Mouse (Mus musculus) liver, embryonic 11.5 days (tissue): ENCODE results near the gene Dusp2. TPM values are rescaled to one million over a fixed set of nuclear protein-coding genes. Genes with fewer than 3 reads are reported as not detected.

Source experiments
- ATAC-seq: fragments of 200-750 bp; cut with Nextera tagmentation; replicated peaks from 2 replicates; pipeline ENCODE4 v1.8.0; 2017; ENCODE audit warnings: moderate number of reproducible peaks, mild to moderate bottlenecking, moderate TSS enrichment, moderate library complexity; ENCODE audit not compliant: low FRiP score
- DNase-seq: peaks from one replicate; pipeline ENCODE4 v3.0.0-alpha.2; 2017; ENCODE audit warnings: low spot score
- H3K27ac ChIP-seq: fragments of 300-500 bp; sonication (generic); 2 replicates; pipeline ENCODE4 v1.5.1; 2014; ENCODE audit warnings: mild to moderate bottlenecking, low read depth, low read length, control low read depth
- H3K27me3 ChIP-seq: fragments of 300-500 bp; sonication (generic); replicated peaks from 2 replicates; pipeline ENCODE4 v1.6.1; 2014; ENCODE audit warnings: low read length, mixed read lengths; ENCODE audit not compliant: control insufficient read depth, insufficient read depth
- H3K36me3 ChIP-seq: fragments of 300-500 bp; sonication (generic); 2 replicates; pipeline ENCODE4 v1.6.1; 2014; ENCODE audit warnings: mild to moderate bottlenecking, low read length, moderate library complexity, mixed read lengths; ENCODE audit not compliant: control insufficient read depth, insufficient read depth
- H3K4me1 ChIP-seq: fragments of 300-500 bp; sonication (generic); replicated peaks from 2 replicates; pipeline ENCODE4 v1.6.1; 2014; ENCODE audit warnings: low read length, mixed read lengths; ENCODE audit not compliant: control insufficient read depth, insufficient read depth
- H3K4me2 ChIP-seq: fragments of 300-500 bp; sonication (generic); 2 replicates; pipeline ENCODE4 v1.6.1; 2014; ENCODE audit warnings: mild to moderate bottlenecking, control low read depth, moderate library complexity
- H3K4me3 ChIP-seq: fragments of 300-500 bp; sonication (generic); 2 replicates; pipeline ENCODE4 v1.5.1; 2014; ENCODE audit warnings: low read depth, low read length, control low read depth
- H3K9ac ChIP-seq: fragments of 300-500 bp; sonication (generic); 2 replicates; pipeline ENCODE4 v1.6.1; 2014; ENCODE audit warnings: low read depth, low read length, control low read depth
- H3K9me3 ChIP-seq: fragments of 300-500 bp; sonication (generic); 2 replicates; pipeline ENCODE4 v1.6.1; 2016; ENCODE audit warnings: low read length, inconsistent platforms, mixed read lengths; ENCODE audit not compliant: control insufficient read depth
- WGBS: fragments of 180-500 bp; shearing (Covaris S2); extraction: QIAGEN DNeasy Blood & Tissue Kit; methylation state at CpG from one replicate; pipeline ENCODE4 v1.1.7; 2014; 5-methylcytosine and 5-hydroxymethylcytosine counted together
- polyA plus RNA-seq: library from polyadenylated mRNA; unstranded; fragments of >200 nt; fragmentation: Nextera tagmentation; extraction: Ambion mirVana; gene quantifications from 2 replicates; pipeline ENCODE4 v1.2.1, GENCODE M21; 2014

Dusp2 gene
- polyA plus RNA-seq, 1 experiment from 2014 or later: 8.8 TPM

DNA sequence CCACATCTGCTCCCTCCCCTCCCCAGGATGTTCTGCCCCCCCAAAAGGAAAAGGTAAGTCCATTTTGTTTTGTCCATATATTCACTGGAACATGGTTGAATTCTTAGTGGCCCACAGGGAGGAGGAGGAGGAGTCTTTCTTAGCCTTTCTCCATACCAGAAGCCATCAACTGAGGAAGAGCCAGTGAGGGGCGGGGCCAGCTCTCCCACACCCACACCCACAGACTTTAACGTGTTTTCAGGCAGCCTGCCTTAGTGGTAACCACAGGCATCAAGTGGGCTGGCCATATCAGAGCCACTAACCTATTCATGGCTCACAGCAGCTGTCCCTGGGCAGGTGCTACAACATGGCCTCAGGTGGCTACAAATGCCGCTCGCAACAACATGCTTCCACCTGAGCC is 2.9 kb downstream of the Dusp2 start:
- H3K4me3 ChIP-seq: no peak overlapping the region
- no peaks in the 10 kb centered on the region for H3K36me3 ChIP-seq
- no peak for DNase-seq
- H3K4me2 ChIP-seq: no peak overlapping the region
- 66% methylated on average over 4 of the region's 4 CpGs for WGBS
- no peak overlapping the region for H3K27ac ChIP-seq
- ATAC-seq: no peak
- H3K9me3 ChIP-seq: no peaks in the 10 kb centered on the region
- H3K4me1 ChIP-seq: peaks cover 27% of the 10 kb centered on the region
- H3K27me3 ChIP-seq: peaks cover 5% of the 10 kb centered on the region
- no peak overlapping the region for H3K9ac ChIP-seq

DNA sequence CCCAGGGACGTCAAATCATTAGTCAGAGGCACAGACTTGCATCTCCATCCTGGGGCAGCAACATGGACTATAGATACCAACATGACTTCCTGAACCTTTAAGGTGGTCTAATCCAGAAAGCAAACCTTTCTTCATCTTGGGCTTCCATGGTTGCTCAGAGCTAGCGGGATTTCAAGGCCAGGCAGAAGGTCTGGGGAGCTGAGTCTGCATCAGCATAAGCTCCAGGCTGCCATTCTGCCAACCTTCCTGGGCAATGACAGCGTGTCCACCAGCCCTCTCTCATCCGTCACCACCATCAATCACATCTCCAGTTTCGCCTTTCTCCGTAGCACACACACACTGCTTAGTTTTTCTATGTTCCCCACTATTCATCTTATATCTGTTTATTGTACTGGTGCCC is 3.3 kb downstream of the Dusp2 start:
- H3K4me3 ChIP-seq: no peak overlapping the region
- H3K4me2 ChIP-seq: no peak overlapping the region
- DNase-seq: no peak
- H3K36me3 ChIP-seq: no peaks in the 10 kb centered on the region
- no peak overlapping the region for H3K9ac ChIP-seq
- WGBS: 74% methylated on average over 6 of the region's 6 CpGs
- H3K27me3 ChIP-seq: peaks cover 5% of the 10 kb centered on the region
- peaks cover 23% of the 10 kb centered on the region for H3K4me1 ChIP-seq
- ATAC-seq: no peak
- no peak overlapping the region for H3K27ac ChIP-seq
- H3K9me3 ChIP-seq: no peaks in the 10 kb centered on the region

DNA sequence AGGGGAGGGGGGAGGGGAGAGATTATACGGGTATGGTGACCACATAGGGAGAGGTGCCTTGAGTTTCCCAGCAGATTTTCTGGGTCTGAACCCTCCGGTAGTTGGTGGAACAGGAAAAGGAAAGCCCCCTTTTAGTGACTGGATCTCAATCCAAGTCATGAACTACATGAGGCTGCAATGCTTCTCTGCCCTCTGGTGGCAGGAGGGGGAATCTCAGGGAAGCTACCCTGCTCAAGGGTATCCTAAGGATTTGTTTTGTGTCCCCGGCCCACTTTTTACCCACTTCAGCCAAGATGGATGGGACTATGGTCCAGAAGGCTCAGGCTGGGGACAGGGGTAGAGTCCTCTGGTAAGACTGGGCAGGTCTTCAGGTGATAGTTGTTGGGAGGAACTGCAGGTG is 5.2 kb downstream of the Dusp2 start:
- Histone ChIP-seq H3K4me1 (peaks cover 9% of the 10 kb centered on the region), H3K27ac (no peak overlapping the region), H3K27me3 (no peaks in the 10 kb centered on the region; the same call in 1 of the 2 replicates), H3K9me3 (no peaks in the 10 kb centered on the region), H3K36me3 (no peaks in the 10 kb centered on the region), H3K9ac (no peak overlapping the region), H3K4me2 (no peak overlapping the region), H3K4me3 (no peak overlapping the region)
- no peak for DNase-seq
- 18% methylated on average over 3 of the region's 3 CpGs for WGBS
- ATAC-seq: no peak

DNA sequence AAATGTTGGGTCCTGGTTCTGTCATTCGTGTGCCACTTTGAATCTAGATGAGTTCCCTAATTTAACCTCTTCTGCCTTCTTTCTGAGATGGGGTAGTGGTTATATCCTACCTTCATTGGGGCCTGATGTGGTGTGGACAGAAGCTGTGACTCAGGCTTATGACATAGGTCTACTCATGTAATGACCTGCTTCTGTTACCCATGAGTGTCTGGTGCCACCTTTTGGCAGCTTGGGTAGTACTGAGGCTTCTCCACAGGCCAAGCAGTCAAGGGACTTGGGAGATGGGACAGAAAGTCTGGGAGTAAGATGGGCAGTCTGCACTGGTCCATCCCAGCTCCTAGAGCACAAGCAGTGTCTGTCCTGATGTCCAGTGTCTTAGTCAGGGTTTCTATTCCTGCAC is 10.4 kb downstream of the Dusp2 start:
- Histone ChIP-seq H3K9me3 (no peaks in the 10 kb centered on the region), H3K36me3 (no peaks in the 10 kb centered on the region), H3K4me3 (no peak overlapping the region), H3K27ac (no peak overlapping the region), H3K9ac (no peak overlapping the region), H3K4me2 (no peak overlapping the region), H3K4me1 (no peaks in the 10 kb centered on the region), H3K27me3 (peaks cover 3% of the 10 kb centered on the region)
- no peak for ATAC-seq
- 71% methylated on average over 1 of the region's 1 CpGs for WGBS
- no peak for DNase-seq

DNA sequence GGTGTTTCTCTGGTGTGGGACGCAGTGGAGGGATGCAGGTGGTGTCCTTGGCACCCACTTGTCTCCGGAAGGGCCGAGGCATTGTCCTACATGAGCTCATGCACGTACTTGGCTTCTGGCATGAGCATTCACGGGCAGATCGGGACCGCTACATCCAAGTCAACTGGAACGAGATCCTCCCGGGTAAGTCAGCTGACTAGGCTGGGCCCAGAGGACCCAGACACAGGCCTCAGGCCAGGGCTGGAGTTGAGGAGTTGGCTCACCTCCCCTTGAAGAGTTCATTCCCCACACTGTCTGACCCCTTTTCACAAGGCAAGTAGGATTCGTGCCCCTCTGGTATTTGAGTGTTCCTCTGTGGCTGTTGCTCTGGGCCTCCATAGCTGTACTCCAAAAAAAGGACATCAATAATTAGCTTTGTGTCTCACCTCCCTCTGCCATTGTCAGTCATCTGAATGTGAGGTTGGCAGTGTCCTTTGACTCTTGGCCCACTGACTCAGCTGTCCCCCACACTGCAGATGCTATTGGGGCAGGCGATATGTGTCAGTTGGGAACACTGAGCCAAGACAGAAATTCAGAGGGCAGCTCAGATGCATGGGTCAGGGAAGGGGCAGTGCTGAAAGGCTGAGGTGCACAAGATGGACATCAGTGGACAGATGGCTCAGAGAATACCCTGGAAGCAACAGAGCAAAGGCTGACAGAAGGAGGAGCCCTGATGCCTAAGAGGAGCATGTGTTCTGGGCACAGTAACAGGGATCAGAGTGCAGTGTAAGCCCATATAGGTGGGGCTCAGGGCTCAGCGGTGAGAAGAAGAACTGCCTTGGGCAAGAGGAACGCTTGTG is 11.4 kb downstream of the Dusp2 start:
- no peak overlapping the region for H3K4me2 ChIP-seq
- H3K4me3 ChIP-seq: no peak overlapping the region
- DNase-seq (no peak), ATAC-seq (no peak)
- H3K27ac ChIP-seq: no peak overlapping the region
- H3K4me1 ChIP-seq: no peaks in the 10 kb centered on the region
- peaks cover 3% of the 10 kb centered on the region for H3K27me3 ChIP-seq
- H3K9ac ChIP-seq: no peak overlapping the region
- H3K9me3 ChIP-seq: no peaks in the 10 kb centered on the region
- H3K36me3 ChIP-seq: no peaks in the 10 kb centered on the region
- 77% methylated on average over 13 of the region's 13 CpGs for WGBS

DNA sequence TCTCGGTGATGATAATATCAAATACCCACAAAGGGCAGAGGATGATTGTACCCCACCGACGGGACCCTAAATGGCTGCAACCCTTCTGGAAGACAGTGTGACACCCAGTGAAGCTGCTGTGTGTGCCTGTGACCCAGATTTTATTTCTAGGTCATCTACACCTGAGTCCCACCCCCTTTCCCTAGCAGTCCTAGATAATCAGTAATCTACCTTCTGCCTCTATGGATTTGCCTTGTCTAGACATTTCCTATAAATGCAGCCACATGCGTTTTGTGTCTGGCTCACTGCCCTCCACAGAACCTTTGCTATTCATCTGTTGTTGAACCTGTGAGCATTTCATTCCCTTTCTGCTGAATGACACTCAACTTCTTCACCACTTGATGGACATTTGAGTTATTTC is 17.9 kb downstream of the Dusp2 start:
- no peak overlapping the region for H3K9ac ChIP-seq
- WGBS: 71% methylated on average over 4 of the region's 4 CpGs
- no peak for ATAC-seq
- no peak overlapping the region for H3K4me3 ChIP-seq
- no peak overlapping the region for H3K27ac ChIP-seq
- no peak for DNase-seq
- H3K4me1 ChIP-seq: no peaks in the 10 kb centered on the region
- H3K36me3 ChIP-seq: no peaks in the 10 kb centered on the region
- peaks cover 7% of the 10 kb centered on the region for H3K27me3 ChIP-seq
- no peaks in the 10 kb centered on the region for H3K9me3 ChIP-seq
- no peak overlapping the region for H3K4me2 ChIP-seq

DNA sequence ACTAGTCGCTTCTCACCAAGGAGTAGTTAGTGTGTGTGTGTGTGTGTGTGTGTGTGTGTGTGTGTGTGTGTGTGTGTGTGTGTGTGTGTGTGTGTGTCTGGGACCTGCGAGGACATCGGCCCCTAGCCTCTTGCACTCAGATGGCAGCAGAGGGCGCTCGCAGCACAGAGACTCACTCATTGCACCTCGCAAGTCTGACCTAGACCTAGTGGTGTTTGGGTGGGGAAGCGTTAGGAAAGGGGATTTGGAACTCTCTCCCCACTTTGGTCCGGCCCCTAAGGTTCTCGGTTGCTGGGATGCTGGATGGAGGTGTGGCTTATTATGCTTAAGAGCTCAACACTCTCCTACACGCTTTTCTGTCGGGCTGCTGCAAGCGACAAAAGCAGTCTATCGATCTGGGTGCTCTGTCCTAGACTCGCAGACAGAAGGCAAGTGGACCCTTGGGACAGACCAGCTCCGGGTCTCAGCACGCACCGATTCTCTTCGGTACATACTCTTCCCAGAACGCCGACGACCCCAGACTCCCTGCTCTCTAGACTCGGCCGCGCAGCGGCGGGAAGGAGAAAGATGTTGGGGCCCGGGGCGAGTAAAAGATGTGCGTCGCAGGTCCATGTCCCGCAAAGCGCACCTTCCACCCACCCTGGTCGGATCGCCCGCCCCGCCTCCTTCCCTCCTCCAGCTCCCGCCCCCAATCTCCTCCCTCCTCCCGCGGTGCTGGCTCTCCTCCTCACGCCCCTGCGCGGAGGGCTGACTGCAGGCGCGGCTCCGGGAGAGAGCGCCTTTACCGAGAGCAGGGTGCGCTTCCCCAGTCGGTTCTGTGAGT is 26.7 kb downstream of the Dusp2 start, which contains the start of gene Adra2b:
Adra2b (plus strand) TSS at position 750 of the 823 bp plus-strand sequence.
- peaks cover 65% of the 10 kb centered on the region for H3K27me3 ChIP-seq
- peak within 1 kb of the TSS; percentile 64 for H3K4me3 ChIP-seq
- peak within 1 kb of the TSS; percentile 67 for H3K9ac ChIP-seq
- ATAC-seq: peak; percentile 88
- H3K4me1 ChIP-seq: peaks cover 6% of the 10 kb centered on the region
- DNase-seq: peak; percentile 83
- under 1% methylated on average over 48 of the region's 49 CpGs for WGBS
- H3K27ac ChIP-seq: peak within 1 kb of the TSS; percentile 21; the same call in 1 of the 2 replicates
- peak within 1 kb of the TSS; percentile 89 for H3K4me2 ChIP-seq
- no peaks in the 10 kb centered on the region for H3K9me3 ChIP-seq
- H3K36me3 ChIP-seq: no peaks in the 10 kb centered on the region

DNA sequence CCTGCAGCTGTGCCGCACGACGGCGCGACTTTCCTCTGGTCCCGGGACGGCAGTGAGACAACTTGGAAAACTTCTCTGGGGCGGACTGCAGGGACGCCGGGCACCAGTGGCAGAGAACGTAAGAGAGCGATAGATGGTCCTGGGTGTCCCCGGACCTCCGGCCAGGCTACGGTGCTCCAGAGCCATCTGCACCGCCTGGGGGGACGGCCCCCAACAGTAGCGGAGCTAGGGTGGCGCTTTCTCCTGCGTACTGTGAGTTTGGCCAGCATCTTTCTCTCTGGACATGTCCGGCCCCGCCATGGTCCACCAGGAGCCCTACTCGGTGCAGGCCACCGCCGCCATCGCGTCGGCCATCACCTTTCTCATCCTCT is 27.3 kb downstream of the Dusp2 start:
- peak overlapping the region; percentile 67 for H3K9ac ChIP-seq
- under 1% methylated on average over 28 of the region's 28 CpGs for WGBS
- ATAC-seq: peak; percentile 48

More for the DNA sequence above, 27.3 kb downstream of the Dusp2 start:
- H3K4me2 ChIP-seq: peak overlapping the region; percentile 89
- no peaks in the 10 kb centered on the region for H3K36me3 ChIP-seq
- peaks cover 10% of the 10 kb centered on the region for H3K4me1 ChIP-seq
- peak; percentile 56 for DNase-seq
- H3K4me3 ChIP-seq: peak overlapping the region; percentile 64
- H3K27me3 ChIP-seq: peaks cover 65% of the 10 kb centered on the region
- no peak overlapping the region; the same call in 1 of the 2 replicates for H3K27ac ChIP-seq
- no peaks in the 10 kb centered on the region for H3K9me3 ChIP-seq
